Comparison of ENCODE assay signal across 19 mouse cellular contexts in genomic region chr15:60838135-60838534, GRCm38 (mm10). TPM values are rescaled to one million over a fixed set of nuclear protein-coding genes. Genes with fewer than 3 reads are reported as not detected.
DNase-seq lines count a peak whose midpoint lies in the region; ATAC-seq and TF ChIP-seq lines count a peak whose summit lies in the region.
"Had no signal": no experiment of that assay in that cellular context is flagged by ENCODE, and none has a peak within 500 bp of the region (broad histone marks: within the 10 kb centered on the region; RNA-seq: fewer than 3 reads in every experiment).

No protein-coding gene starts in this region.

- no peaks in the 10 kb centered on the region for H3K36me3 ChIP-seq in midbrain, embryonic 14.5 days (ENCODE audit: control insufficient read depth, insufficient read depth, low read length)
- no peaks in the 10 kb centered on the region for H3K36me3 ChIP-seq in midbrain, postnatal 0 days (ENCODE audit: insufficient read depth, low read length)
- H3K36me3 ChIP-seq in kidney, postnatal 0 days (ENCODE audit: insufficient read depth, low read length): no peaks in the 10 kb centered on the region
- H3K36me3 ChIP-seq: embryonic facial prominence, embryonic 10.5 days; heart, embryonic 12.5 days; limb, embryonic 12.5 days; neural tube, embryonic 12.5 days had no signal

- no peak overlapping the region for H3K27ac ChIP-seq in midbrain, embryonic 14.5 days (replicated peaks; ENCODE audit: low read depth, low read length)
- H3K27ac ChIP-seq in midbrain, postnatal 0 days (ENCODE audit: low read depth, low read length): no peak overlapping the region
- peak overlapping the region; percentile 60 for H3K27ac ChIP-seq in kidney, postnatal 0 days
- H3K27ac ChIP-seq: embryonic facial prominence, embryonic 10.5 days; forebrain, embryonic 13.5 days; layer of hippocampus, adult 2 months; left cerebral cortex, adult 2 months; limb, embryonic 12.5 days; liver, embryonic 14.5 days; neural tube, embryonic 12.5 days had no signal

- TF ChIP-seq CTCF in midbrain, postnatal 0 days (IDR thresholded peaks at IDR 0.05): no peak
- TF ChIP-seq CTCF in kidney, postnatal 0 days (IDR thresholded peaks at IDR 0.05; ENCODE audit: low read depth): no peak

- no peak overlapping the region for H3K9ac ChIP-seq in midbrain, embryonic 14.5 days (replicated peaks; ENCODE audit: low read length)
- no peak overlapping the region for H3K9ac ChIP-seq in midbrain, postnatal 0 days (replicated peaks; ENCODE audit: low read length, poor library complexity, severe bottlenecking)
- no peak overlapping the region for H3K9ac ChIP-seq in kidney, postnatal 0 days (ENCODE audit: low read depth, low read length)
- H3K9ac ChIP-seq: forebrain, embryonic 13.5 days; heart, embryonic 12.5 days; limb, embryonic 12.5 days; liver, embryonic 14.5 days; neural tube, embryonic 12.5 days had no signal

- peak; percentile 40 for DNase-seq in adrenal gland, postnatal 10 days
- no peak for DNase-seq in adrenal gland, adult 18-20 months (ENCODE audit: low spot score in 2 of 2)
- peak; percentile 19 for DNase-seq in midbrain, embryonic 14.5 days
- DNase-seq in midbrain, postnatal 0 days (ENCODE audit: low spot score): no peak
- no peak for DNase-seq in kidney, postnatal 0 days (ENCODE audit: low spot score)
- no peak for DNase-seq in left cerebral cortex, adult 8-10 months (ENCODE audit: low spot score in 2 of 2)
- no peak for DNase-seq in heart, postnatal 36 days
- DNase-seq: cerebellum, adult 18-20 months; right cerebral cortex, postnatal 25 days; thymus, postnatal 36 days had no signal

- intact Hi-C loops in heart, postnatal 36 days (cut with DNase I): no loop called here

- no peaks in the 10 kb centered on the region; the same call in 1 of the 2 replicates for H3K4me1 ChIP-seq in midbrain, embryonic 14.5 days (ENCODE audit: control insufficient read depth, insufficient read depth, low read length)
- H3K4me1 ChIP-seq in midbrain, postnatal 0 days (ENCODE audit: insufficient read depth, low read length): no peaks in the 10 kb centered on the region
- no peaks in the 10 kb centered on the region; the same call in 1 of the 2 replicates for H3K4me1 ChIP-seq in kidney, postnatal 0 days (replicated peaks; ENCODE audit: insufficient read depth, low read length)
- H3K4me1 ChIP-seq: neural tube, embryonic 12.5 days had no signal

- no peaks in the 10 kb centered on the region for H3K27me3 ChIP-seq in midbrain, embryonic 14.5 days (ENCODE audit: control insufficient read depth, insufficient read depth, low read length)
- H3K27me3 ChIP-seq in midbrain, postnatal 0 days (ENCODE audit: insufficient read depth, low read length): no peaks in the 10 kb centered on the region
- no peaks in the 10 kb centered on the region for H3K27me3 ChIP-seq in kidney, postnatal 0 days (ENCODE audit: insufficient read depth, low read length)
- H3K27me3 ChIP-seq: CH12.LX; forebrain, embryonic 13.5 days; heart, embryonic 12.5 days; limb, embryonic 12.5 days; neural tube, embryonic 12.5 days had no signal

- no peak overlapping the region for H3K4me3 ChIP-seq in midbrain, embryonic 14.5 days (replicated peaks; ENCODE audit: low read depth, low read length)
- no peak overlapping the region for H3K4me3 ChIP-seq in midbrain, postnatal 0 days (ENCODE audit: low read depth, low read length)
- H3K4me3 ChIP-seq in kidney, postnatal 0 days (replicated peaks; ENCODE audit: low read depth, low read length): no peak overlapping the region
- H3K4me3 ChIP-seq: embryonic facial prominence, embryonic 10.5 days; forebrain, embryonic 13.5 days; heart, embryonic 12.5 days; layer of hippocampus, adult 2 months; left cerebral cortex, adult 2 months; limb, embryonic 12.5 days; neural tube, embryonic 12.5 days had no signal

- ATAC-seq in midbrain, embryonic 14.5 days (ENCODE audit: low FRiP score, low TSS enrichment): no peak
- ATAC-seq in midbrain, postnatal 0 days (ENCODE audit: low FRiP score): no peak
- ATAC-seq in kidney, postnatal 0 days (replicated peaks; ENCODE audit: low FRiP score, low read depth): no peak; the same call in 1 of the 2 replicates
- ATAC-seq: forebrain, embryonic 13.5 days had no signal

- no peak overlapping the region for H3K4me2 ChIP-seq in midbrain, embryonic 14.5 days (ENCODE audit: low read length)
- no peak overlapping the region for H3K4me2 ChIP-seq in midbrain, postnatal 0 days (ENCODE audit: low read depth, low read length, poor library complexity, severe bottlenecking)
- H3K4me2 ChIP-seq in kidney, postnatal 0 days (ENCODE audit: low read length): no peak overlapping the region
- H3K4me2 ChIP-seq: forebrain, embryonic 13.5 days; heart, embryonic 12.5 days; limb, embryonic 12.5 days; neural tube, embryonic 12.5 days had no signal

- WGBS in midbrain, embryonic 14.5 days: 72% methylated on average over 8 of the region's 8 CpGs
- WGBS in midbrain, postnatal 0 days: 65% methylated on average over 8 of the region's 8 CpGs
- 26% methylated on average over 8 of the region's 8 CpGs for WGBS in kidney, postnatal 0 days

- H3K9me3 ChIP-seq in midbrain, embryonic 14.5 days (ENCODE audit: control insufficient read depth, low read length): no peaks in the 10 kb centered on the region
- H3K9me3 ChIP-seq in midbrain, postnatal 0 days (ENCODE audit: low read length): no peaks in the 10 kb centered on the region
- no peaks in the 10 kb centered on the region for H3K9me3 ChIP-seq in kidney, postnatal 0 days (replicated peaks; ENCODE audit: low read length)
- H3K9me3 ChIP-seq: embryonic facial prominence, embryonic 10.5 days; forebrain, embryonic 13.5 days; heart, embryonic 12.5 days; limb, embryonic 12.5 days; neural tube, embryonic 12.5 days had no signal

RNA-seq across cellular contexts. Expression of gene Fam84b, which starts 15.4 kb away (rescaled TPM):
- total RNA-seq in adrenal gland, postnatal 10 days (2021): 10 to 100 TPM; 16.7 to 20.5 TPM
- total RNA-seq in adrenal gland, adult 18-20 months (2021): 10 to 100 TPM in 1 of 2 experiments, 1 to 10 TPM in 1; 10.0 to 13.8 TPM
- polyA plus RNA-seq in midbrain, embryonic 14.5 days (2014; fragmentation: Nextera tagmentation; extraction: Ambion mirVana): 7.1 and 9.1 TPM in 2 replicates
- total RNA-seq in midbrain, postnatal 0 days (2014; rRNA removed): 15.4 and 16.6 TPM in 2 replicates
- 4.1 and 5.2 TPM in 2 replicates for polyA plus RNA-seq in midbrain, postnatal 0 days (2015; fragmentation: Nextera tagmentation; extraction: Ambion mirVana)
- polyA plus RNA-seq in kidney, postnatal 0 days (2015; fragmentation: Nextera tagmentation; extraction: Ambion mirVana): 23.8 and 24.9 TPM in 2 replicates
- total RNA-seq in left cerebral cortex, adult 8-10 months (2022): 1 to 10 TPM; 5.2 to 6.3 (median 5.8) TPM
- 10 to 100 TPM in 1 of 2 experiments, 1 to 10 TPM in 1; 6.8 to 10.5 TPM for total RNA-seq in heart, postnatal 36 days (2021)

Comparison
In these comparisons a context has a peak if more than half of its experiments do, and no peak if none do; other contexts are left out.
1. DNase-seq: peak in adrenal gland, postnatal 10 days (single experiment) and midbrain, embryonic 14.5 days (single experiment); none in adrenal gland, adult 18-20 months (0 of 2), midbrain, postnatal 0 days (single experiment), kidney, postnatal 0 days (single experiment), left cerebral cortex, adult 8-10 months (0 of 2) and heart, postnatal 36 days (0 of 2).